In genomic region chrX:70816662-70817061, GRCm38 (mm10) we compare ENCODE assay signal across 11 mouse cellular contexts.
DNase-seq lines count a peak whose midpoint lies in the region; ATAC-seq and TF ChIP-seq lines count a peak whose summit lies in the region.
"Had no signal": no experiment of that assay in that cellular context is flagged by ENCODE, and none has a peak within 500 bp of the region (broad histone marks: within the 10 kb centered on the region; RNA-seq: fewer than 3 reads in every experiment).

No protein-coding gene starts in this region.

- no peak overlapping the region for H3K9ac ChIP-seq in heart, embryonic 15.5 days
- no peak overlapping the region for H3K9ac ChIP-seq in heart, embryonic 12.5 days
- H3K9ac ChIP-seq: limb, embryonic 13.5 days had no signal

- no peak for TF ChIP-seq CTCF in left cerebral cortex, adult 2 months (IDR thresholded peaks at IDR 0.05)

- H3K4me1 ChIP-seq in heart, embryonic 15.5 days (replicated peaks), result peaks cover 10% of the 10 kb centered on the region
- 0 out of 2 replicates have a peak, but pooled peaks cover 6% of the 10 kb centered on the region for H3K4me1 ChIP-seq in heart, embryonic 12.5 days (replicated peaks)
- H3K4me1 ChIP-seq: limb, embryonic 13.5 days had no signal

- H3K27me3 ChIP-seq in heart, embryonic 15.5 days, result no peaks in the 10 kb centered on the region
- H3K27me3 ChIP-seq in heart, embryonic 12.5 days (replicated peaks), result no peaks in the 10 kb centered on the region
- H3K27me3 ChIP-seq: limb, embryonic 13.5 days had no signal

- no peak overlapping the region for H3K4me3 ChIP-seq in heart, embryonic 15.5 days
- H3K4me3 ChIP-seq in heart, embryonic 12.5 days, result no peak overlapping the region
- no peak overlapping the region for H3K4me3 ChIP-seq in left cerebral cortex, adult 2 months
- H3K4me3 ChIP-seq: limb, embryonic 13.5 days had no signal

- intact Hi-C loops in left cerebral cortex, postnatal 4 days (cut with DNase I), result no loop called here
- intact Hi-C loops in left cerebral cortex, adult 2 months (cut with DNase I), result no loop called here

- no peak overlapping the region for H3K4me2 ChIP-seq in heart, embryonic 15.5 days
- no peak overlapping the region for H3K4me2 ChIP-seq in heart, embryonic 12.5 days
- H3K4me2 ChIP-seq: limb, embryonic 13.5 days had no signal

- no peaks in the 10 kb centered on the region for H3K36me3 ChIP-seq in heart, embryonic 15.5 days
- no peaks in the 10 kb centered on the region for H3K36me3 ChIP-seq in heart, embryonic 12.5 days
- H3K36me3 ChIP-seq: limb, embryonic 13.5 days had no signal

- no peak for ATAC-seq in heart, embryonic 15.5 days (replicated peaks; ENCODE audit: insufficient number of reproducible peaks, insufficient read depth, low FRiP score, low read depth)
- ATAC-seq in heart, embryonic 12.5 days (ENCODE audit: insufficient number of reproducible peaks, low FRiP score), result no peak

- 59% methylated on average over 3 of the region's 3 CpGs for WGBS in heart, embryonic 15.5 days
- 67% methylated on average over 3 of the region's 3 CpGs for WGBS in heart, embryonic 12.5 days

- H3K9me3 ChIP-seq in heart, embryonic 15.5 days (replicated peaks), result no peaks in the 10 kb centered on the region
- H3K9me3 ChIP-seq in heart, embryonic 12.5 days (replicated peaks), result no peaks in the 10 kb centered on the region
- H3K9me3 ChIP-seq: limb, embryonic 13.5 days had no signal

- peak; percentile 35 for DNase-seq in left cerebral cortex, postnatal 4 days
- no peak for DNase-seq in left cerebral cortex, adult 2 months (ENCODE audit: extremely low spot score in 1 of 2, low spot score in 2 of 2)
- DNase-seq in cerebellum, adult 11 months, result peak; percentile 12
- DNase-seq in cerebellum, postnatal 14 days, result peak; percentile 24 to 51
- DNase-seq in adrenal gland, postnatal 25 days, result no peak
- DNase-seq in urinary bladder, postnatal 14 days (ENCODE audit: low spot score), result no peak
- DNase-seq: adrenal gland, postnatal 14 days; thymus, adult 2 months had no signal

- H3K27ac ChIP-seq in heart, embryonic 15.5 days, result peak overlapping the region; percentile 61; the same call in 1 of the 2 replicates
- no peak overlapping the region for H3K27ac ChIP-seq in heart, embryonic 12.5 days (ENCODE audit: poor library complexity, severe bottlenecking)
- no peak overlapping the region for H3K27ac ChIP-seq in left cerebral cortex, adult 2 months
- H3K27ac ChIP-seq: limb, embryonic 13.5 days had no signal

Comparison
In these comparisons a context has a peak if more than half of its experiments do, and no peak if none do; other contexts are left out.
1. DNase-seq: peak in left cerebral cortex, postnatal 4 days (single experiment), cerebellum, adult 11 months (single experiment) and cerebellum, postnatal 14 days (2 of 2); none in left cerebral cortex, adult 2 months (0 of 2), adrenal gland, postnatal 25 days (single experiment) and urinary bladder, postnatal 14 days (single experiment).